Mouse (Mus musculus): ENCODE results near the gene Fgf14. TPM values are rescaled to one million over a fixed set of nuclear protein-coding genes. Genes with fewer than 3 reads are reported as not detected.

Fgf14 gene
- polyA plus RNA-seq (2014; fragmentation: Nextera tagmentation; extraction: Ambion mirVana), result 0.59 and 1.5 TPM in 2 replicates

DNA sequence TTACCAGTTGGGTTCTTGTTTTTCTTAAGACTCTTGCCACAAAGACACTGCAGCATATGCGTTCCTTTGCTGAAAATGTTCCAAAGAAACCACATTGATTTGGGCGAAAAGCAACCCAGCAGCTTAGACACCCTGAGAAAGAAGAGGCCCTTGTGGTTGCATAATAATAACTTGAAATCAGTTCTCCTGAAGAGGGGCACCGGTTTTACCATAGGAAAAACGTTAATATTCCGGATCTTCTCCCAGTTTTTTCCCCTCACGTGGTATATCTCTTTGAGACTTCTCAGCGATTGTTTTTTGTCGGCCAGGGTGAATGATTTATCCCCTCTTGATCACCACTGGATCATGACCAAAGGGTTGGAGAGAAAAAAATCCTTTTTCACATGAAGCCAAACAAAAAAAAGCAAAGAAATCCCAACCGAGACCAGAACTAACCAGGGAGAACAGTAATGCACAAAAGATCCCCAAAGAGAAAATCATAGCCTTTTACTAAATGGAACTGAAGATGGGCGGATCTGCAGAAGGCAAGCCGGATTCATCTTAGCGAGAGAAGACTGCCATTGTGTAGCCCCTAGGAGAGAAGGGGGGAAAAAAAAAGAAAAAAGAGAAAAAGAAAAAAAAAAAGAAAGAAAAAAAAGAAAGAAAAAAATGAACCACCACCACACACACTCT, at the start of gene Fgf14:
Gene Fgf14, minus strand, starts transcription at position 622 of the 672 bp plus-strand sequence.
- Histone ChIP-seq H3K9ac (ENCODE audit: low read depth, low read length) (peak within 1 kb of the TSS; percentile 39), H3K27ac (ENCODE audit: low read depth, low read length) (no peak within 1 kb of the TSS)
- 26% methylated on average over 12 of the region's 12 CpGs for WGBS (ENCODE audit: insufficient replicate concordance)

DNA sequence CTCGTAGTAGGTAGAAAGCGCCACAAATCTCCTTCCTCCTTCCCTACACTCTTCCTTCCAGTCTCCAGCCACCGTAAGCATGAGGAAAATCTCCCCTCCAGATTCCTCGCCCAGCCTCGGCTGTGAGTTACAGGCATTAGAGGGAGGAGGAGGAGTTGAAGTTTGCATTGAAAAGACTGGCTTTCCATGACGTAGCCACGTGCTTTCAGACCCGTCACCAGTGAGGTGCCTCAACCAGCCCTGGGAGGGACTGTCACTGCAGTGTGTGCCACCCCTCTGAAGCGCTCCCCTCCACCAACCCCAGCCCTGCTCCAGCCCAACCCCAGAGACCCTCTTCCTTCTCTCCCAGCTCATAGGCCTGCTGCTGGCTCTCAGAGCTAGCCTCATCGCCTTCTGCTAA, 452 bp upstream of the Fgf14 start:
- peak overlapping the region; percentile 39 for H3K9ac ChIP-seq (ENCODE audit: low read depth, low read length)
- H3K4me3 ChIP-seq (ENCODE audit: low read depth, low read length), result peak overlapping the region; percentile 45
- ATAC-seq (replicated peaks; ENCODE audit: insufficient number of reproducible peaks, low FRiP score, low TSS enrichment), result peak; percentile 76
- H3K27me3 ChIP-seq (ENCODE audit: control insufficient read depth, insufficient read depth, low read length), result peaks cover 6% of the 10 kb centered on the region
- WGBS (ENCODE audit: insufficient replicate concordance), result 5% methylated on average over 10 of the region's 10 CpGs
- H3K9me3 ChIP-seq (replicated peaks; ENCODE audit: control insufficient read depth, low read length), result no peaks in the 10 kb centered on the region
- no peaks in the 10 kb centered on the region for H3K36me3 ChIP-seq (ENCODE audit: control insufficient read depth, insufficient read depth, low read length)
- no peak overlapping the region for H3K27ac ChIP-seq (ENCODE audit: low read depth, low read length)
- H3K4me2 ChIP-seq, result peak overlapping the region; percentile 82
- H3K4me1 ChIP-seq (ENCODE audit: control insufficient read depth, insufficient read depth, low read length), result peaks cover 4% of the 10 kb centered on the region; the same call in 1 of the 2 replicates

More for the DNA sequence above, at the start of gene Fgf14:
- H3K4me2 ChIP-seq, result peak within 1 kb of the TSS; percentile 82
- ATAC-seq (replicated peaks; ENCODE audit: insufficient number of reproducible peaks, low FRiP score, low TSS enrichment), result no peak
- peaks cover 4% of the 10 kb centered on the region; the same call in 1 of the 2 replicates for H3K4me1 ChIP-seq (ENCODE audit: control insufficient read depth, insufficient read depth, low read length)
- H3K4me3 ChIP-seq (ENCODE audit: low read depth, low read length), result peak within 1 kb of the TSS; percentile 48
- H3K9me3 ChIP-seq (replicated peaks; ENCODE audit: control insufficient read depth, low read length), result no peaks in the 10 kb centered on the region
- H3K27me3 ChIP-seq (ENCODE audit: control insufficient read depth, insufficient read depth, low read length), result peaks cover 6% of the 10 kb centered on the region
- H3K36me3 ChIP-seq (ENCODE audit: control insufficient read depth, insufficient read depth, low read length), result no peaks in the 10 kb centered on the region

DNA sequence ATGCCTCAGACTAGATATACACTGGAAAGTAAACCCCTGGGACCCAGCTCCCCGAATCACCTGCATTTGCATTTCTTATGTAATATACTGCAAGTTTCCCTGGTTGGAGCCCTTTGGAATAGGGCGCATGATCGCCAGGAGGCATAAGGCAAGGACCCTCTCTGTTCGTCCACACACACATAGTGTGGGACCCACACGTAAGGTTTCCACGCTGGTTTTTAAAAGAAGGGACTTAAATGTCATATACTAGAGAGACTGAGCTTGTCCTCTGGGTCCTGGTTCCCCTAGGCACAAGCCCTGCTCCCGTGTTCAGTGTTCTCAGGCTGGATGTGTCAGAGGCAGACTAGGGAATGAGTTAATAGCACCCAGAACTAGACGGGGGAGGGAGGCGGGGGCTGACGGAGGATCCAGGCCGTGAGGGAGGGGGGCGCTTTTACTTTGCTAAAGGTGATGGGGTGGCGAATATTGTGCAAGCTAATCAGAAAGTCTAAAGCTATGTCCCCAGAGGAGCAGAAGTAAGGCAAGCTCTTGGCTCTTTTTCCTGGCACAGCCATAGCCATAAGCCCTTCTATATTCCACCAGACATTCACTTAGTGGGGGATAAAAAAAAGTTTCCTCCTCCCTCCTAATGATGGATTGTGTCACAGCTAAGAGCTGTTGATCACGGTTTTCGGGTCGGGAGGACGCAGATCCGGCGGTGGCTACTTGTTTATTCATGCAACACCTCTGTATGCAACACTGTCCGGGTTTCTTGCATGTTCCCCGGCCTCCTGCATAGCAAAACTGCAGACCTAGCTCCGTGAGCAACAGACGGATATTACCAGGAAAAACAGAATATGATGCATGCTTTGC, 1.0 kb downstream of the Fgf14 start:
- WGBS (ENCODE audit: insufficient replicate concordance), result 23% methylated on average over 23 of the region's 23 CpGs
- no peak for ATAC-seq (replicated peaks; ENCODE audit: insufficient number of reproducible peaks, low FRiP score, low TSS enrichment)
- Histone ChIP-seq H3K36me3 (ENCODE audit: control insufficient read depth, insufficient read depth, low read length) (no peaks in the 10 kb centered on the region), H3K27ac (ENCODE audit: low read depth, low read length) (no peak overlapping the region), H3K9me3 (replicated peaks; ENCODE audit: control insufficient read depth, low read length) (no peaks in the 10 kb centered on the region), H3K4me3 (ENCODE audit: low read depth, low read length) (peak overlapping the region; percentile 48), H3K4me2 (peak overlapping the region; percentile 82), H3K27me3 (ENCODE audit: control insufficient read depth, insufficient read depth, low read length) (peaks cover 6% of the 10 kb centered on the region), H3K9ac (ENCODE audit: low read depth, low read length) (no peak overlapping the region; the same call in 1 of the 2 replicates), H3K4me1 (ENCODE audit: control insufficient read depth, insufficient read depth, low read length) (peaks cover 4% of the 10 kb centered on the region; the same call in 1 of the 2 replicates)

DNA sequence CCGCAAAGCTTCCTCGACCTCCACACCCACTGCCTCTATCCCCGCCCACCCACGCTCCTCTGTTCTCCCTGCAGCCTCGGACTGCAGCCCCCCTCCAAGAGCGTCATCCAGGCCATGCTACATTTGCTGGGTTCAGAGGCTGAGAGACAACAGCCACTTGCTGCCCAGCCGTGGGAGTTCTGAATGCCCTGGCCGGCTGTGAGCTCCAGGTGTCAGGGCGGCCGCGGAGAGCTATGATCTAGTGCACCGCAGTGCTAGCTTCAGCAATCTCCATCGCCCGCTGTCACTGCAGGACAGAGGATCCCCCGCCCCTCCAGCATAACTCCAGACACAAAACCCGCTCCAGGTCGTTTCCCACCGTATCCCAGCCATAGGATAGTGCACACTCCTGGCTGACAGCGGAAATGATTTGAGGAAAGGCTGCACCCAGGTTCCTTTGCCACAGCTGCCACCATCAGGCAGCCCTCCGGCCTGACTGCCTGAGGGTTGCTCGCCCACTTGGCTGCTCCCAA, 1.7 kb downstream of the Fgf14 start:
- Histone ChIP-seq H3K27me3 (ENCODE audit: control insufficient read depth, insufficient read depth, low read length) (peaks cover 6% of the 10 kb centered on the region), H3K4me1 (ENCODE audit: control insufficient read depth, insufficient read depth, low read length) (peaks cover 4% of the 10 kb centered on the region; the same call in 1 of the 2 replicates), H3K4me2 (peak overlapping the region; percentile 82), H3K9ac (ENCODE audit: low read depth, low read length) (no peak overlapping the region), H3K9me3 (replicated peaks; ENCODE audit: control insufficient read depth, low read length) (no peaks in the 10 kb centered on the region), H3K36me3 (ENCODE audit: control insufficient read depth, insufficient read depth, low read length) (no peaks in the 10 kb centered on the region), H3K27ac (ENCODE audit: low read depth, low read length) (no peak overlapping the region), H3K4me3 (ENCODE audit: low read depth, low read length) (peak overlapping the region; percentile 48)
- 2% methylated on average over 21 of the region's 21 CpGs for WGBS (ENCODE audit: insufficient replicate concordance)
- ATAC-seq (replicated peaks; ENCODE audit: insufficient number of reproducible peaks, low FRiP score, low TSS enrichment), result peak; percentile 12; the same call in 1 of the 2 replicates

DNA sequence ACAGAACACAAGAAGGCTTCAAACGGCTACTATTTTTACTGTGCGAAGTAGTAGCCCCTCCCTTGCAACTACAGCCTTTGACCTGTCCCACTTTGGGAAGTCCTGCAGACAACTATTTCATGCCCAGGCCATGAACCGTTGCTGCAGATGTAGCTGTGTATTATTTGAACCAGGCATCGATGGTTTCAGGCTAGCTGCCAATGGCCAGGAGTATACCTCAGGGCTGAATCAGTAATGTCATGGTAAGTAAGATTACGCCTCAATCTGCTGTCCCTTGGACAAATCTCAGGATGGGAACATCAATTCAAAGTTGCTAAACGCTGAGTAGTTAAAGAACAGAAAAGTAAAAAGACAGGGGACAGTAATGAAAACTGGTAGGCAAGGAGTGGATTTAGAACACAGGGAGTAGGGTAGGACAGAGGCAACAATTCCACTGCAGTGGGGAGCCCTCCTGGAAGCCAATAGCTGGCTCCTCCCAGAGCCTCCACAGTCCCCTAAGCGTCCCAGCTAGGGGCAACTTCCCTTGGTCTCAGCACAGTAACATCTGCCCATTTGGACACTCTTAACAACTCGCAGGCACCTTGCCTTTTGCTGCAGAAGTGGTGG, 2.3 kb downstream of the Fgf14 start:
- Histone ChIP-seq H3K27me3 (ENCODE audit: control insufficient read depth, insufficient read depth, low read length) (peaks cover 6% of the 10 kb centered on the region), H3K27ac (ENCODE audit: low read depth, low read length) (no peak overlapping the region), H3K4me3 (ENCODE audit: low read depth, low read length) (peak overlapping the region; percentile 48), H3K4me2 (peak overlapping the region; percentile 82), H3K9ac (ENCODE audit: low read depth, low read length) (no peak overlapping the region), H3K36me3 (ENCODE audit: control insufficient read depth, insufficient read depth, low read length) (no peaks in the 10 kb centered on the region), H3K9me3 (replicated peaks; ENCODE audit: control insufficient read depth, low read length) (no peaks in the 10 kb centered on the region), H3K4me1 (ENCODE audit: control insufficient read depth, insufficient read depth, low read length) (peaks cover 4% of the 10 kb centered on the region; the same call in 1 of the 2 replicates)
- no peak for ATAC-seq (replicated peaks; ENCODE audit: insufficient number of reproducible peaks, low FRiP score, low TSS enrichment)
- WGBS (ENCODE audit: insufficient replicate concordance), result 37% methylated on average over 8 of the region's 8 CpGs

DNA sequence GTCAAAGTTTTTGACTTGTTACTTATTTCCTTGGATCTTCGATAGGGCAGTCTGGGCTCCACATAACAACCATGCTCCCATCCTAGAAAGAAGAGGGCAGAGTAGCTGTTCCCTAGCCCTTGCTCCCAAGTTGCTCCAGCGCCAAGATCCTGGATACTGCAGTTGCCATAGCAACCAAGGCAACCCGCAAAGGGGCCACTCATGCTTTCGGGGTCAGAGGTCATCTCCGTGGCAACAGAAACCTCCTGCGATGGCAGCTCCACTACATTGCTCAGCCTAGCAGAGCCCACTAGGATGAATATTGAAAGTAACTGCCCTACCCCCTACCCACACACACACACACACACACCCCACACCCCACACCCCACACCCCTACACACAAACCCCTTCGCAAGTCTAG, 7.2 kb downstream of the Fgf14 start:
- Histone ChIP-seq H3K27ac (ENCODE audit: low read depth, low read length) (no peak overlapping the region), H3K4me1 (ENCODE audit: control insufficient read depth, insufficient read depth, low read length) (no peaks in the 10 kb centered on the region; the same call in 1 of the 2 replicates), H3K4me2 (no peak overlapping the region), H3K27me3 (ENCODE audit: control insufficient read depth, insufficient read depth, low read length) (no peaks in the 10 kb centered on the region; the same call in 1 of the 2 replicates), H3K36me3 (ENCODE audit: control insufficient read depth, insufficient read depth, low read length) (no peaks in the 10 kb centered on the region), H3K4me3 (ENCODE audit: low read depth, low read length) (no peak overlapping the region), H3K9me3 (replicated peaks; ENCODE audit: control insufficient read depth, low read length) (no peaks in the 10 kb centered on the region), H3K9ac (ENCODE audit: low read depth, low read length) (no peak overlapping the region)
- WGBS (ENCODE audit: insufficient replicate concordance), result 24% methylated on average over 7 of the region's 7 CpGs
- ATAC-seq (replicated peaks; ENCODE audit: insufficient number of reproducible peaks, low FRiP score, low TSS enrichment), result no peak

DNA sequence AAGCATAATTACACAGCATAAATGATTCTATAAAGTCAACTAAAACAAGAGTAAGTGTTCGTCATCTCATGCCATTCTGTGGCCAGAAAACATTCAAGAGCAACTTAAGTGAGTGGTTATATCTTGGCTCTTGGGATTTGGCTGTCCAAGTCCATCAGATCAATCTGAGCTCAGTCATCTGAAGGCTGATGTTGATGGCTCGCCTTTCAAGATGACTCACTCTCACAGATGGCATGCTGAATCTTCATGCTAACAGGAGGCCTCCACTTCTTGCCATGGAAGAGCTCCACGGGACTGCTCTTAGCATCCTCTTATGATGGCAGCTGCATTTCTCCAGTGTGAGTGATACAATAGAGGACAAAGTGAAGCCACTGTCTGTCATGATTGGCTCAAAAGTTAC, 34.1 kb downstream of the Fgf14 start:
- 69% methylated on average over 3 of the region's 3 CpGs for WGBS (ENCODE audit: insufficient replicate concordance)
- ATAC-seq (replicated peaks; ENCODE audit: insufficient number of reproducible peaks, low FRiP score, low TSS enrichment), result no peak
- no peaks in the 10 kb centered on the region for H3K4me1 ChIP-seq (ENCODE audit: control insufficient read depth, insufficient read depth, low read length)
- no peaks in the 10 kb centered on the region for H3K27me3 ChIP-seq (ENCODE audit: control insufficient read depth, insufficient read depth, low read length)
- no peaks in the 10 kb centered on the region for H3K9me3 ChIP-seq (replicated peaks; ENCODE audit: control insufficient read depth, low read length)
- H3K4me3 ChIP-seq (ENCODE audit: low read depth, low read length), result no peak overlapping the region
- no peak overlapping the region for H3K27ac ChIP-seq (ENCODE audit: low read depth, low read length)
- H3K4me2 ChIP-seq, result no peak overlapping the region
- no peaks in the 10 kb centered on the region for H3K36me3 ChIP-seq (ENCODE audit: control insufficient read depth, insufficient read depth, low read length)
- H3K9ac ChIP-seq (ENCODE audit: low read depth, low read length), result no peak overlapping the region

DNA sequence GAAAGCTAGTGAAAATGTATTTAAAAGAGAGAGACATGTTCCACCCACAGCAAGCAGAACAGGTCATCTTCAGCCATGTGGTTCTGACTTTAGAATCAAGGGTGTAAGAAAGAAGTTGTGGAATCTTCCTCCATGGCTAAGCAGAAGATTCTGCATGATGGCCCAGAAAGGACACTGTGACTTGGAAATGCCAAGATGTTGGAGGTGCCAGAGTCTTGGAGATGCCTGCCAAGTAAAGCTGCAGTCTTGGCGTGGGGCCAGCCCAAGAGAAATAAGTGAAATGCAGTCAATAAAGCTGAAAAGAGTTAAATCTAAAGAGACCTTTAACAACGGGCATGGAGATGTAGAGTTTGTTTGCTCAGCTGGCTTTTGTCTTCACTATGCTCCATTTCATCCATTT, 42.0 kb downstream of the Fgf14 start:
- WGBS (ENCODE audit: insufficient replicate concordance), result 72% methylated on average over 2 of the region's 2 CpGs

More for the DNA sequence above, 42.0 kb downstream of the Fgf14 start:
- Histone ChIP-seq H3K4me3 (ENCODE audit: low read depth, low read length) (no peak overlapping the region), H3K27ac (ENCODE audit: low read depth, low read length) (no peak overlapping the region), H3K27me3 (ENCODE audit: control insufficient read depth, insufficient read depth, low read length) (no peaks in the 10 kb centered on the region), H3K36me3 (ENCODE audit: control insufficient read depth, insufficient read depth, low read length) (no peaks in the 10 kb centered on the region), H3K4me1 (ENCODE audit: control insufficient read depth, insufficient read depth, low read length) (no peaks in the 10 kb centered on the region), H3K9ac (ENCODE audit: low read depth, low read length) (no peak overlapping the region), H3K4me2 (no peak overlapping the region), H3K9me3 (replicated peaks; ENCODE audit: control insufficient read depth, low read length) (no peaks in the 10 kb centered on the region)
- no peak for ATAC-seq (replicated peaks; ENCODE audit: insufficient number of reproducible peaks, low FRiP score, low TSS enrichment)

Measured in heart, embryonic 11.5 days (tissue).